Comparison of ENCODE assay signal across 8 mouse cellular contexts in genomic region chr3:121390724-121391123, GRCm38 (mm10). TPM values are rescaled to one million over a fixed set of nuclear protein-coding genes. Genes with fewer than 3 reads are reported as not detected.
A peak's percentile ranks its signal among the peaks of the same experiment; 100 is the strongest.
DNase-seq lines count a peak whose midpoint lies in the region; ATAC-seq lines count a peak whose summit lies in the region.

No protein-coding gene starts in this region.

- H3K27me3 ChIP-seq in embryonic facial prominence, embryonic 14.5 days (replicated peaks; ENCODE audit: control insufficient read depth, insufficient read depth, low read length), result no peaks in the 10 kb centered on the region
- H3K27me3 ChIP-seq in intestine, embryonic 15.5 days (replicated peaks), result no peaks in the 10 kb centered on the region
- no peaks in the 10 kb centered on the region for H3K27me3 ChIP-seq in midbrain, embryonic 14.5 days (ENCODE audit: control insufficient read depth, insufficient read depth, low read length)

- ATAC-seq in embryonic facial prominence, embryonic 14.5 days (ENCODE audit: low read depth), result peak; percentile 64
- ATAC-seq in intestine, embryonic 15.5 days, result peak; percentile 67
- peak; percentile 66 for ATAC-seq in midbrain, embryonic 14.5 days (ENCODE audit: low FRiP score, low TSS enrichment)

- H3K4me1 ChIP-seq in embryonic facial prominence, embryonic 14.5 days (ENCODE audit: control insufficient read depth, insufficient read depth, low read length), result peaks cover 28% of the 10 kb centered on the region
- H3K4me1 ChIP-seq in intestine, embryonic 15.5 days (replicated peaks), result peaks cover 17% of the 10 kb centered on the region; the same call in 1 of the 2 replicates
- peaks cover 12% of the 10 kb centered on the region for H3K4me1 ChIP-seq in midbrain, embryonic 14.5 days (ENCODE audit: control insufficient read depth, insufficient read depth, low read length)

- DNase-seq in adrenal gland, postnatal 36 days, result peak; percentile 15 to 39
- DNase-seq in adrenal gland, adult 8-10 months, result no peak
- peak; percentile 80 for DNase-seq in embryonic facial prominence, embryonic 14.5 days (ENCODE audit: low spot score)
- DNase-seq in midbrain, embryonic 14.5 days, result peak; percentile 31
- no peak for DNase-seq in frontal cortex, postnatal 25 days (ENCODE audit: low spot score in 2 of 2)
- no peak for DNase-seq in cerebellum, postnatal 14 days
- DNase-seq in thymus, postnatal 0 days (ENCODE audit: low spot score), result no peak

- 0 out of 2 replicates have a peak overlapping the region, but pooled peaks have one; percentile 34 for H3K9ac ChIP-seq in embryonic facial prominence, embryonic 14.5 days (ENCODE audit: low read depth, low read length)
- H3K9ac ChIP-seq in intestine, embryonic 15.5 days, result no peak overlapping the region
- H3K9ac ChIP-seq in midbrain, embryonic 14.5 days (replicated peaks; ENCODE audit: low read length), result no peak overlapping the region

- H3K4me3 ChIP-seq in embryonic facial prominence, embryonic 14.5 days (ENCODE audit: low read depth, low read length), result no peak overlapping the region
- no peak overlapping the region for H3K4me3 ChIP-seq in intestine, embryonic 15.5 days (replicated peaks)
- no peak overlapping the region for H3K4me3 ChIP-seq in midbrain, embryonic 14.5 days (replicated peaks; ENCODE audit: low read depth, low read length)

- H3K9me3 ChIP-seq in embryonic facial prominence, embryonic 14.5 days (ENCODE audit: control insufficient read depth, low read length), result no peaks in the 10 kb centered on the region
- no peaks in the 10 kb centered on the region for H3K9me3 ChIP-seq in intestine, embryonic 15.5 days
- no peaks in the 10 kb centered on the region for H3K9me3 ChIP-seq in midbrain, embryonic 14.5 days (ENCODE audit: control insufficient read depth, low read length)

- H3K4me2 ChIP-seq in embryonic facial prominence, embryonic 14.5 days (ENCODE audit: low read depth, low read length), result peak overlapping the region; percentile 46
- H3K4me2 ChIP-seq in intestine, embryonic 15.5 days (replicated peaks), result peak overlapping the region; percentile 33; the same call in 1 of the 2 replicates
- peak overlapping the region; percentile 48 for H3K4me2 ChIP-seq in midbrain, embryonic 14.5 days (ENCODE audit: low read length)

- H3K27ac ChIP-seq in embryonic facial prominence, embryonic 14.5 days (replicated peaks; ENCODE audit: low read depth, low read length), result peak overlapping the region; percentile 78
- H3K27ac ChIP-seq in intestine, embryonic 15.5 days, result peak overlapping the region; percentile 66; the same call in 1 of the 2 replicates
- H3K27ac ChIP-seq in midbrain, embryonic 14.5 days (replicated peaks; ENCODE audit: low read depth, low read length), result peak overlapping the region; percentile 52; the same call in 1 of the 2 replicates

- WGBS in embryonic facial prominence, embryonic 14.5 days, result 25% methylated on average over 7 of the region's 7 CpGs
- WGBS in intestine, embryonic 15.5 days, result 37% methylated on average over 7 of the region's 7 CpGs
- WGBS in midbrain, embryonic 14.5 days, result 43% methylated on average over 7 of the region's 7 CpGs

- no peaks in the 10 kb centered on the region for H3K36me3 ChIP-seq in embryonic facial prominence, embryonic 14.5 days (ENCODE audit: control insufficient read depth, insufficient read depth, low read length)
- no peaks in the 10 kb centered on the region for H3K36me3 ChIP-seq in intestine, embryonic 15.5 days
- no peaks in the 10 kb centered on the region for H3K36me3 ChIP-seq in midbrain, embryonic 14.5 days (ENCODE audit: control insufficient read depth, insufficient read depth, low read length)

RNA-seq across cellular contexts. Expression of gene Cnn3, which starts 35.6 kb away (rescaled TPM):
- total RNA-seq in adrenal gland, postnatal 36 days (2021), result 100 to 1,000 TPM; 284 to 529 TPM
- 100 to 1,000 TPM; 268 to 287 (median 284) TPM for total RNA-seq in adrenal gland, adult 8-10 months (2022)
- polyA plus RNA-seq in embryonic facial prominence, embryonic 14.5 days (2014; fragmentation: Nextera tagmentation; extraction: Ambion mirVana), result 870 and 944 TPM in 2 replicates
- 414 and 470 TPM in 2 replicates for polyA plus RNA-seq in intestine, embryonic 15.5 days (2015; fragmentation: Nextera tagmentation; extraction: Ambion mirVana)
- polyA plus RNA-seq in midbrain, embryonic 14.5 days (2014; fragmentation: Nextera tagmentation; extraction: Ambion mirVana), result 417 and 560 TPM in 2 replicates
- 435 and 448 TPM in 2 replicates for polyA plus RNA-seq in thymus, postnatal 0 days (2015; fragmentation: Nextera tagmentation; extraction: Ambion mirVana)

Comparison
In these comparisons a context has a peak if more than half of its experiments do, and no peak if none do; other contexts are left out.
1. DNase-seq: peak in adrenal gland, postnatal 36 days (2 of 2), embryonic facial prominence, embryonic 14.5 days (single experiment) and midbrain, embryonic 14.5 days (single experiment); none in adrenal gland, adult 8-10 months (single experiment), frontal cortex, postnatal 25 days (0 of 2), cerebellum, postnatal 14 days (0 of 2) and thymus, postnatal 0 days (single experiment).
2. Peak in every context shown above with its lines, with median percentiles within 50 percentile points of each other: ATAC-seq, H3K27ac ChIP-seq and H3K4me2 ChIP-seq.